Mouse (Mus musculus) forebrain, postnatal 0 days (tissue): ENCODE results near the gene Slc39a11. TPM values are rescaled to one million over a fixed set of nuclear protein-coding genes. Genes with fewer than 3 reads are reported as not detected.

ENCODE experiments used
- ATAC-seq: fragments of 200-750 bp; cut with Nextera tagmentation; 2 replicates; pipeline ENCODE4 v1.8.0; 2017; ENCODE audit warnings: mild to moderate bottlenecking, moderate library complexity
- DNase-seq: peaks from one replicate; pipeline ENCODE4 v3.0.0-alpha.2; 2015
- H3K27ac ChIP-seq: fragments of 300-500 bp; sonication (generic); 2 replicates; pipeline ENCODE4 v1.5.1; 2014; ENCODE audit warnings: low read depth, mild to moderate bottlenecking, antibody characterized with exemption, low read length, moderate library complexity, mixed read lengths
- H3K27me3 ChIP-seq: fragments of 300-500 bp; sonication (generic); 2 replicates; pipeline ENCODE4 v1.6.1; 2014; ENCODE audit warnings: mild to moderate bottlenecking, low read length, mixed read lengths; ENCODE audit not compliant: insufficient read depth
- H3K36me3 ChIP-seq: fragments of 300-500 bp; sonication (generic); 2 replicates; pipeline ENCODE4 v1.6.1; 2014; ENCODE audit warnings: mild to moderate bottlenecking, moderate library complexity; ENCODE audit not compliant: insufficient read depth
- H3K4me1 ChIP-seq: fragments of 300-500 bp; sonication (generic); 2 replicates; pipeline ENCODE4 v1.6.1; 2014; ENCODE audit warnings: antibody characterized with exemption; ENCODE audit not compliant: insufficient read depth
- H3K4me2 ChIP-seq: fragments of 300-500 bp; sonication (generic); 2 replicates; pipeline ENCODE4 v1.6.1; 2014; ENCODE audit warnings: low read depth, mild to moderate bottlenecking, moderate library complexity
- H3K4me3 ChIP-seq: fragments of 300-500 bp; sonication (generic); 2 replicates; pipeline ENCODE4 v1.5.1; 2014; ENCODE audit warnings: low read depth, low read length, mixed read lengths
- H3K9ac ChIP-seq: fragments of 300-500 bp; sonication (generic); 2 replicates; pipeline ENCODE4 v1.6.1; 2014; ENCODE audit warnings: mild to moderate bottlenecking
- H3K9me3 ChIP-seq: fragments of 300-500 bp; sonication (generic); 2 replicates; pipeline ENCODE4 v1.6.1; 2016; ENCODE audit warnings: low read length
- CTCF ChIP-seq: sonication (generic); IDR thresholded peaks from 2 replicates; pipeline ENCODE4 v1.5.1; 2016; ENCODE audit warnings: antibody characterized with exemption, control low read depth, low read depth
- WGBS: fragments of 180-500 bp; shearing (Covaris S2); extraction: QIAGEN DNeasy Blood & Tissue Kit; methylation state at CpG from one replicate; pipeline ENCODE4 v1.1.7; 2014; 5-methylcytosine and 5-hydroxymethylcytosine counted together
- polyA plus RNA-seq: library from polyadenylated mRNA; unstranded; fragments of >200 nt; fragmentation: Nextera tagmentation; extraction: Ambion mirVana; gene quantifications from 2 replicates; pipeline ENCODE4 v1.2.1, GENCODE M21; 2015
- total RNA-seq: library from RNA; depleted of rRNA; stranded (reverse); fragments of >200 nt; gene quantifications from 2 replicates; pipeline ENCODE4 v1.2.3, GENCODE M21; 2014

Gene Slc39a11
- total and polyA plus RNA-seq, 2 experiments from 2014 or later, result 39.1 to 48.2 TPM

- 60% methylated on average over 7 of the region's 7 CpGs for WGBS
- H3K27ac ChIP-seq, result no peak overlapping the region
These were observed 435.1 kb downstream of the Slc39a11 start for GRCm38 (mm10) chr11:113214741-113215140.

GRCm38 (mm10) chr11:113212390-113213025 is 437.4 kb downstream of the Slc39a11 start:
- no peak overlapping the region for H3K4me3 ChIP-seq
- no peak overlapping the region for H3K9ac ChIP-seq
- ATAC-seq, result no peak
- TF ChIP-seq CTCF, result no peak
- H3K4me1 ChIP-seq, result no peaks in the 10 kb centered on the region
- H3K27ac ChIP-seq, result no peak overlapping the region
- H3K4me2 ChIP-seq, result no peak overlapping the region
- 11% methylated on average over 13 of the region's 13 CpGs for WGBS
- H3K9me3 ChIP-seq, result no peaks in the 10 kb centered on the region
- DNase-seq, result no peak
- H3K27me3 ChIP-seq, result no peaks in the 10 kb centered on the region
- H3K36me3 ChIP-seq, result no peaks in the 10 kb centered on the region

More at GRCm38 (mm10) chr11:113214741-113215140, 435.1 kb downstream of the Slc39a11 start:
- Histone ChIP-seq H3K4me2 (no peak overlapping the region), H3K9ac (no peak overlapping the region), H3K36me3 (no peaks in the 10 kb centered on the region), H3K4me3 (no peak overlapping the region), H3K4me1 (no peaks in the 10 kb centered on the region), H3K9me3 (no peaks in the 10 kb centered on the region), H3K27me3 (no peaks in the 10 kb centered on the region)
- TF ChIP-seq CTCF, result no peak
- DNase-seq (no peak), ATAC-seq (no peak)

- H3K27me3 ChIP-seq, result no peaks in the 10 kb centered on the region
- no peak for TF ChIP-seq CTCF
- ATAC-seq (no peak), DNase-seq (no peak)
- 76% methylated on average over 16 of the region's 16 CpGs for WGBS
- no peak overlapping the region for H3K9ac ChIP-seq
- no peaks in the 10 kb centered on the region for H3K9me3 ChIP-seq
- no peaks in the 10 kb centered on the region for H3K36me3 ChIP-seq
- no peak overlapping the region for H3K4me2 ChIP-seq
- no peak overlapping the region for H3K27ac ChIP-seq
- H3K4me1 ChIP-seq, result no peaks in the 10 kb centered on the region
- H3K4me3 ChIP-seq, result no peak overlapping the region
These were observed 440.5 kb downstream of the Slc39a11 start for GRCm38 (mm10) chr11:113209220-113209878.

GRCm38 (mm10) chr11:113208521-113209072 is 441.3 kb downstream of the Slc39a11 start:
- no peak overlapping the region for H3K27ac ChIP-seq
- no peak overlapping the region for H3K4me2 ChIP-seq
- no peaks in the 10 kb centered on the region for H3K9me3 ChIP-seq
- H3K27me3 ChIP-seq, result no peaks in the 10 kb centered on the region
- TF ChIP-seq CTCF, result no peak
- ATAC-seq (no peak), DNase-seq (no peak)
- no peak overlapping the region for H3K9ac ChIP-seq
- 78% methylated on average over 18 of the region's 18 CpGs for WGBS
- no peaks in the 10 kb centered on the region for H3K4me1 ChIP-seq
- no peak overlapping the region for H3K4me3 ChIP-seq
- no peaks in the 10 kb centered on the region for H3K36me3 ChIP-seq

- DNase-seq (no peak), ATAC-seq (no peak)
- no peak overlapping the region for H3K9ac ChIP-seq
- TF ChIP-seq CTCF, result no peak
- H3K4me2 ChIP-seq, result no peak overlapping the region
- no peaks in the 10 kb centered on the region for H3K9me3 ChIP-seq
- no peak overlapping the region for H3K27ac ChIP-seq
- H3K4me3 ChIP-seq, result no peak overlapping the region
- no peaks in the 10 kb centered on the region for H3K36me3 ChIP-seq
- WGBS, result 81% methylated on average over 13 of the region's 14 CpGs
- H3K27me3 ChIP-seq, result no peaks in the 10 kb centered on the region
- H3K4me1 ChIP-seq, result no peaks in the 10 kb centered on the region
These were observed 441.9 kb downstream of the Slc39a11 start for GRCm38 (mm10) chr11:113207966-113208365.

GRCm38 (mm10) chr11:113206099-113206498 is 443.8 kb downstream of the Slc39a11 start:
- no peak overlapping the region for H3K27ac ChIP-seq
- no peaks in the 10 kb centered on the region for H3K9me3 ChIP-seq
- no peak overlapping the region for H3K9ac ChIP-seq
- H3K4me1 ChIP-seq, result no peaks in the 10 kb centered on the region
- DNase-seq, result peak; percentile 87
- WGBS, result 42% methylated on average over 10 of the region's 10 CpGs
- H3K36me3 ChIP-seq, result no peaks in the 10 kb centered on the region
- H3K4me2 ChIP-seq, result no peak overlapping the region
- no peaks in the 10 kb centered on the region for H3K27me3 ChIP-seq
- 0 out of 2 replicates have a peak, but pooled peaks have one; percentile 21 for ATAC-seq
- no peak for TF ChIP-seq CTCF
- H3K4me3 ChIP-seq, result no peak overlapping the region

GRCm38 (mm10) chr11:113203008-113203407 is 446.9 kb downstream of the Slc39a11 start:
- ATAC-seq, result no peak

More at GRCm38 (mm10) chr11:113203008-113203407, 446.9 kb downstream of the Slc39a11 start:
- no peak overlapping the region for H3K9ac ChIP-seq
- 76% methylated on average over 7 of the region's 7 CpGs for WGBS
- H3K4me1 ChIP-seq, result peaks cover 9% of the 10 kb centered on the region
- no peak for DNase-seq
- H3K27me3 ChIP-seq, result no peaks in the 10 kb centered on the region
- no peak overlapping the region for H3K4me3 ChIP-seq
- H3K27ac ChIP-seq, result no peak overlapping the region
- no peaks in the 10 kb centered on the region for H3K9me3 ChIP-seq
- H3K4me2 ChIP-seq, result no peak overlapping the region
- no peaks in the 10 kb centered on the region for H3K36me3 ChIP-seq
- no peak for TF ChIP-seq CTCF
